Mouse (Mus musculus) myocyte (in vitro differentiated cells): ENCODE data around the gene Tmem62. TPM values are rescaled to one million over a fixed set of nuclear protein-coding genes. Genes with fewer than 3 reads are reported as not detected.
A peak's percentile ranks its signal among the peaks of the same experiment; 100 is the strongest.

ENCODE experiments used
- H3K27me3 ChIP-seq: one replicate; pipeline ENCODE4 v1.6.1; 2011; ENCODE audit not compliant: control insufficient read depth, insufficient read depth, insufficient read length
- H3K36me3 ChIP-seq: one replicate; pipeline ENCODE4 v1.6.1; 2011; ENCODE audit not compliant: control insufficient read depth, insufficient read depth
- H3K4me2 ChIP-seq: one replicate; pipeline ENCODE4 v1.6.1; 2011; ENCODE audit warnings: low read depth, control low read depth
- H3K4me3 ChIP-seq: one replicate; pipeline ENCODE4 v1.5.1; 2011; ENCODE audit warnings: mild to moderate bottlenecking, control low read depth, moderate library complexity
- H3K79me2 ChIP-seq: one replicate; pipeline ENCODE4 v1.6.1; 2011; ENCODE audit not compliant: control insufficient read depth, insufficient read depth
- H3ac ChIP-seq: one replicate; pipeline ENCODE4 v1.6.1; 2011; ENCODE audit not compliant: control insufficient read depth, insufficient read length
- CEBPB ChIP-seq: IDR thresholded peaks from 2 replicates; pipeline ENCODE4 v1.6.1; 2011; ENCODE audit warnings: mild to moderate bottlenecking, moderate library complexity; ENCODE audit not compliant: poor library complexity, insufficient read depth, severe bottlenecking
- E2F4 ChIP-seq: IDR thresholded peaks from one replicate; pipeline ENCODE4 v1.6.1; 2011; ENCODE audit warnings: mild to moderate bottlenecking, control low read depth, moderate library complexity; ENCODE audit not compliant: insufficient read depth
- MAX ChIP-seq: IDR thresholded peaks from one replicate; pipeline ENCODE4 v1.6.1; 2011; ENCODE audit warnings: low read depth, mild to moderate bottlenecking, control low read depth
- MYOD1 ChIP-seq, 3 experiments: IDR thresholded peaks; one replicate each; pipeline ENCODE4 v1.6.1; 2011; ENCODE audit warnings: control low read depth in 2 of 3, low read depth in 2 of 3, mild to moderate bottlenecking in 2 of 3, moderate library complexity in 1 of 3; ENCODE audit not compliant: insufficient read length in 2 of 3, control insufficient read depth in 1 of 3
- MYOG ChIP-seq, 3 experiments: IDR thresholded peaks; one replicate each; pipeline ENCODE4 v1.6.1; 2011; ENCODE audit warnings: control low read depth in 2 of 3, low read depth in 2 of 3, mild to moderate bottlenecking in 2 of 3; ENCODE audit not compliant: insufficient read length in 2 of 3, control insufficient read depth in 1 of 3, insufficient read depth in 1 of 3
- POLR2A ChIP-seq: IDR thresholded peaks from one replicate; pipeline ENCODE4 v1.6.1; 2011; ENCODE audit warnings: low read depth, mild to moderate bottlenecking, control low read depth, moderate library complexity; ENCODE audit not compliant: insufficient read length
- POLR2AphosphoS2 ChIP-seq: IDR thresholded peaks from one replicate; pipeline ENCODE4 v1.6.1; 2011; ENCODE audit warnings: low read depth, control low read depth; ENCODE audit not compliant: insufficient read length
- REST ChIP-seq: IDR thresholded peaks from one replicate; pipeline ENCODE4 v1.6.1; 2011; ENCODE audit warnings: mild to moderate bottlenecking, control low read depth, moderate library complexity; ENCODE audit not compliant: insufficient read depth, insufficient read length
- SRF ChIP-seq: IDR thresholded peaks from one replicate; pipeline ENCODE4 v1.6.1; 2011; ENCODE audit warnings: low read depth; ENCODE audit not compliant: control insufficient read depth, insufficient read length
- TCF12 ChIP-seq: IDR thresholded peaks from one replicate; pipeline ENCODE4 v1.6.1; 2011; ENCODE audit warnings: mild to moderate bottlenecking, control low read depth; ENCODE audit not compliant: poor library complexity, insufficient read depth, severe bottlenecking
- TCF3 ChIP-seq: IDR thresholded peaks from one replicate; pipeline ENCODE4 v1.6.1; 2011; ENCODE audit warnings: low read depth, control low read depth; ENCODE audit not compliant: insufficient read length
- USF1 ChIP-seq: IDR thresholded peaks from one replicate; pipeline ENCODE4 v1.6.1; 2011; ENCODE audit warnings: low read depth, mild to moderate bottlenecking, control low read depth, moderate library complexity
- polyA plus RNA-seq: library from polyadenylated mRNA; unstranded; fragments of >200 nt; fragmentation: generic; extraction: Trizol; gene quantifications from one replicate; pipeline ENCODE4 v1.2.1, GENCODE M21; 2012; ENCODE audit warnings: missing spikeins

The Tmem62 gene
- 11.3 TPM for polyA plus RNA-seq

- H3K27me3 ChIP-seq, result no peaks in the 10 kb centered on the region
- H3K79me2 ChIP-seq, result no peaks in the 10 kb centered on the region
- peak within 1 kb of the TSS; percentile 37 for H3K4me3 ChIP-seq
- H3K36me3 ChIP-seq, result no peaks in the 10 kb centered on the region
- peak within 1 kb of the TSS; percentile 26 for H3ac ChIP-seq
- peak within 1 kb of the TSS; percentile 91 for H3K4me2 ChIP-seq
- TF ChIP-seq MYOG (IDR thresholded peaks at IDR 0.05; ENCODE audit: control insufficient read depth in 1 of 3, insufficient read depth in 1 of 3, insufficient read length in 2 of 3, low read depth in 2 of 3) (peak in 1 of 3 experiments; percentile 21), TCF12 (no peak), MAX (no peak), POLR2A (peak; percentile 52)
Observed at GRCm38 (mm10) chr2:120976990-120977925, at the start of gene Tmem62. Gene Tmem62 (plus strand): TSS chr2:120977017.

DNA sequence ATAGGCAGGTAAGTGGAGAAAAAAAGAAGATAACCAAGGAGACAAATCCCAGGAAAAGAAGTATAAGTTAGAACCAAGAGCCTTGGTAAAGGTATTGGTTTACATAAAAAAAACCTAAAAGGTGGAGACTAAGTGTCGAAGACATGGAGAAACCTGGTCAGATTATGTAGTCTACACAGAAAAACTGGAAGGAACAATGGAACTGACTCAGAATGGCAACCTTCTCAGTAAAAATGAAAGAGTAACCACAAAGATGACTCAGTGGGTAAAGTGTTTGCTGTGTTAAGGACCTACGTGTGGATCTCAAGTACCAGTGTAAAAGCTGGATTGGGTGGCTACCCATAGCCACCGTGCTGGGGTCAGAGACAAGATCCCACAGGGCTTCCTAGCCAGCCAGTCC lies 43.8 kb upstream of the Tmem62 start:
- Histone ChIP-seq H3K4me3 (no peak overlapping the region), H3K36me3 (peaks cover 39% of the 10 kb centered on the region), H3K79me2 (no peaks in the 10 kb centered on the region), H3ac (no peak overlapping the region), H3K4me2 (no peak overlapping the region), H3K27me3 (no peaks in the 10 kb centered on the region)
- TF ChIP-seq TCF3 (no peak), USF1 (no peak), MYOD1 (IDR thresholded peaks at IDR 0.05; ENCODE audit: control insufficient read depth in 1 of 3, insufficient read length in 2 of 3, low read depth in 2 of 3) (no peak), SRF (no peak), E2F4 (no peak), REST (no peak), TCF12 (no peak), CEBPB (no peak), MYOG (IDR thresholded peaks at IDR 0.05; ENCODE audit: control insufficient read depth in 1 of 3, insufficient read depth in 1 of 3, insufficient read length in 2 of 3, low read depth in 2 of 3) (no peak), POLR2AphosphoS2 (no peak), POLR2A (no peak), MAX (no peak)

- no peaks in the 10 kb centered on the region for H3K27me3 ChIP-seq
- TF ChIP-seq CEBPB (no peak), MYOD1 (IDR thresholded peaks at IDR 0.05; ENCODE audit: control insufficient read depth in 1 of 3, insufficient read length in 2 of 3, low read depth in 2 of 3) (no peak), E2F4 (no peak), USF1 (no peak), POLR2A (no peak), MYOG (IDR thresholded peaks at IDR 0.05; ENCODE audit: control insufficient read depth in 1 of 3, insufficient read depth in 1 of 3, insufficient read length in 2 of 3, low read depth in 2 of 3) (no peak), TCF3 (no peak), POLR2AphosphoS2 (no peak), SRF (no peak), TCF12 (no peak), REST (no peak), MAX (no peak)
- no peak overlapping the region for H3K4me3 ChIP-seq
- H3K79me2 ChIP-seq, result no peaks in the 10 kb centered on the region
- no peak overlapping the region for H3K4me2 ChIP-seq
- H3ac ChIP-seq, result no peak overlapping the region
- H3K36me3 ChIP-seq, result peaks cover 28% of the 10 kb centered on the region
Observed at GRCm38 (mm10) chr2:120951208-120951607, 25.6 kb upstream of the Tmem62 start.

DNA sequence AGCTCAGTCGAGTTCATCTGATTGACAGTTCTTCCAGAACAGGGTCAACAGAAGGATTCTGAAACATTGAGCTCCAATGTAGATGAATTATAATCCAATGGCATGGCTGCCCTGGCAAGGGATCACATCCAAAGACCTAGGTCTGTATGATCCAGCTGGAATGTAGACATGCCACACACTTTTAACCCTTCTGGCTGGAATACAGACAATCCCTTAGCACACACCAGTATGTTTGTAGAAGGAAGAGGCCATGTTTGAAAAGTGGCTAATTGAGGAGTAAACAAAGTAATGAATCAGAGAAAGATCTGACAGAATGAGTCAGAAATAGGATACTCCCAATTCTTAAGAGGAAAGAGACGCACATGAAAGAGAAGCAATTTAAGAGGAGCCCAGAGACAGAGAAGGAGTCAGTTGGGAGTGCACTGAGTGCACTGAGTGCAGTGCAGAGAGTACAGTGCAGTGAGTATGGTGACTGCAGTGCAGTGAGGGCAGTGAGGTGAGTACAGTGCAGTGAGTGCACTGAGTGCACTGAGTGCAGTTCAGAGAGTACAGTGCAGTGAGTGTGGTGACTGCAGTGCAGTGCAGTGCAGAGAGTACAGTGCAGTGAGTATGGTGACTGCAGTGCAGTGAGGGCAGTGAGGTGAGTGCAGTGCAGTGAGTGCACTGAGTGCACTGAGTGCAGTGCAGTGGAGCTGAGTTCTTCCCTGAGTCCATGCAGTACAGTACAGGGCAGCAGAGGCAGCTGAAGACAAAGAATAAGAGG lies 24.5 kb upstream of the Tmem62 start:
- Histone ChIP-seq H3K4me3 (no peak overlapping the region), H3ac (no peak overlapping the region), H3K79me2 (peaks cover 7% of the 10 kb centered on the region), H3K4me2 (no peak overlapping the region), H3K27me3 (no peaks in the 10 kb centered on the region), H3K36me3 (peaks cover 17% of the 10 kb centered on the region)
- TF ChIP-seq REST (no peak), CEBPB (no peak), MYOG (IDR thresholded peaks at IDR 0.05; ENCODE audit: control insufficient read depth in 1 of 3, insufficient read depth in 1 of 3, insufficient read length in 2 of 3, low read depth in 2 of 3) (no peak), SRF (no peak), E2F4 (no peak), MYOD1 (IDR thresholded peaks at IDR 0.05; ENCODE audit: control insufficient read depth in 1 of 3, insufficient read length in 2 of 3, low read depth in 2 of 3) (no peak), POLR2A (no peak)
